Mouse (Mus musculus) cerebellum, postnatal 25 days (tissue): ENCODE data around the gene Galk1.

Experiments
- DNase-seq, 2 experiments: peaks; one replicate each; pipeline ENCODE4 v3.0.0; 2021; ENCODE audit warnings: mixed read lengths in 2 of 2

Galk1 gene

DNA sequence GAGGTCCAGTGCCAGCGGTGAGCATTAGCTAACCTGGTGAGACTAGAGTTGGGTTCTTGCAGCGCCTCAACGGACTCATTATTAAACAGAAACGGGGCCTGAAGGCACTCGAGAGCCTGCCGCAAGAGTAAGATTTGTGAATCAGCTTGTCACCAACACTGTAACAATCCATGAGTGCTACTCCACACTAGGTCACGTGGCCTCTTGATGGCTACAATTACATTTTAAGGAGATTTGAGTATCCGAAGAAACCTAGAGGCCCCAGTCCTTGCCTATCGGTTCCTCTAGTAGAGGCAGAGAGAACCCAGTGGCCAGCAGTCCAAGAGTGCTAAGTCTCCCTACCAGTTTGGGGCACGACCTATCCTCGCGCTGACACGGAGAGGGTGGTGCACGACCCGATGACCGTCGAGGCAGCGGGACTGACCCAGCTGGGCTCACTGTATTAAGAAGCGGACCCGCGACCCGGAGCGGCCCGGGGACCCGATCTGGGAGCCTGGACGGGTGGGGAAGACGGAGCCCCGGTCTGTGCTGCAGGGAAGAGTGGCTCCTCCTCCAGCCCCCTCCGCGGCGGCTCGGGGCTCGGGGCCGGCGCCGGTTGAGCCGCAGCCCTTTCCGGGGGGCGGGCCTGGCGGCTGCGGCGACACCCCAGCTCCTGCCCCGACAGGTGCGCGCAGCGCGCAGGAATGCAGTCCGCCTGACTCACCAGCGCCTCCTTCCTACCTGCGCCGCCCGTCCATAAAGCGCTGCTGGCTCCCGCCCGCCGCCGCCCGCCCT lies 38.0 kb downstream of the Galk1 start, which contains the start of gene Itgb4:
Itgb4 (plus strand) TSS at position 401 of the 774 bp plus-strand sequence.
- DNase-seq, result peak in 1 of 2 experiments; percentile 60

DNA sequence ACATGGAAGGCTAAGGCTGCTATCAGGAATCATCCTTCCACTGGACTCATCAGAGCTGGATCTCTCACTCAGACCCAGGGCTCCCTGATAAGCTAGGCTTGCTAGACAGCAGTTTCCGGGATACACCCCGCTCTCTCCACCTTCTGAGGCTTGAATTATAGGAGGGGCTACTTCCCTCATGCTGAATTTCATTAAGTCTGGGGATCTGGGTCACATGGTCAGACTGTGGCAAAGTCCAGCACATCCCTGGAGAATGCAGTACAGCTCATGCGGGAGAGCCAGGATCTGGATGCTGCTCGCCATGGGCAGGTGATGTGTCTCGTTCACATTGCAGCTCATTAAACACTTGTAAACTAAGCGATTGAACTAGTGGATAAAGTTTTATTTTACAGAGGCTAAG lies 41.5 kb downstream of the Galk1 start:
- no peak for DNase-seq

DNA sequence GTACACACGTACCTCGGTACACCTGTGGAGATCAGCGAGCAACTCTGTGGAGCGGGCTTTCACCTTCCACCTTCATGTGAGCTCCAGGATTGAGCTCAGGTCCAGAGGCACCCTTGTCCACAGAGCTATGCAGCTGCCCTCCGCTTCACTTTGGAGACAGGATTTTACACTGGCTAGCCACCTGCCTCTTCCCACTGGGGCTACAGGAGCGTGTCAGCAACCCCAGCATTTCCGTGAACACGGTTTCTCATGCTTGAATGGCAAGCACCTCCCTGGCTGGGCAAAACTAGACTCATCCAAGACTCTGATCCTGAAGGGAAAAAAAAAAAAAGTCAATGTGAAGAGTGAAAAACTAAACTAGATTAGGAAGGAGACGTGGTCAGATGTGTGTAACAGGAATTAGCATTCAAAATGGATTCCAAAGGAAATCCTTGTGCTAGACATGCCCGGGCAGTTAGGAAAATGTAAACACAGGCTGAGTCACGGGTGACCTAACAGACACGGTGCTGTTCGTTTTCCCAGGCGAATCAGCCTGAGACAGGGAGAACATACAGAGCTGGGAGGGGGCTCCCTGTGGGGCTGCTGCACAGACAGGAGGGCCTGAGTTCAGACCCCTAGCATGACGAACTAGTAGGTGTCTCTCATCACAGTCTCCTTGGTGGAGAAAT lies 42.4 kb downstream of the Galk1 start:
- DNase-seq, result no peak

DNA sequence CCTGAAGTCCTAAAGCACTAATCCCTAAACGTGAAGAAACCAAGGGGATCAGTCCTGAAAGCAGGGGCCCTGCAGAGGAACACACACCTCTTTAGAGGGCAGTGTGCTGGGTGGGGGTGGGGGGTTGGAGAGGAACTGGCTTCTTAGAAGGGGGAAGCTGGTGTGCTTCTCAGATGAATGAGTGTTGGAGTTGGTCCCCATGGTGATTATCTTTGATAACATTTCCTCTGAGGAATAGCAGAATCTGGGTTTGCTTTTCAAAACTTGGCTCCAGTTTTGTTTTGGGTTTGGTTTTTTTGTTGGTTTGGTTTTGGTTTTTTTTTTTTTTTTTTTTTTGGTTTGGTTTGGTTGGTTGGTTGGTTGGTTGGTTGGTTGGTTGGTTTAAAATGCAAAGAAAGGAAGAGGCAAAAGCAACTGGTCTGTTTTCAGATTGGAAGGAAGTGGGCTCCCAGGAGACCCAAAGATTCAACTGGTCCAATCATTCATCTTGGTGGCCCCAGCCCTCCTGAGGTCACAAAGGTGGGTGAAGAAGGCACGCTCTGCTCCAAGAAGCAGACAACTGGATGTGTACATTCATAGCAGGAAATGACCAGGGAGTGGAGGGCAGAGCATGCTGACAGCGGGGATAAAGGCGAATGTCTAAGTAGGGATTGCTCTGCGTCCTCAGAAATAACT lies 43.7 kb downstream of the Galk1 start:
- DNase-seq, result no peak

DNA sequence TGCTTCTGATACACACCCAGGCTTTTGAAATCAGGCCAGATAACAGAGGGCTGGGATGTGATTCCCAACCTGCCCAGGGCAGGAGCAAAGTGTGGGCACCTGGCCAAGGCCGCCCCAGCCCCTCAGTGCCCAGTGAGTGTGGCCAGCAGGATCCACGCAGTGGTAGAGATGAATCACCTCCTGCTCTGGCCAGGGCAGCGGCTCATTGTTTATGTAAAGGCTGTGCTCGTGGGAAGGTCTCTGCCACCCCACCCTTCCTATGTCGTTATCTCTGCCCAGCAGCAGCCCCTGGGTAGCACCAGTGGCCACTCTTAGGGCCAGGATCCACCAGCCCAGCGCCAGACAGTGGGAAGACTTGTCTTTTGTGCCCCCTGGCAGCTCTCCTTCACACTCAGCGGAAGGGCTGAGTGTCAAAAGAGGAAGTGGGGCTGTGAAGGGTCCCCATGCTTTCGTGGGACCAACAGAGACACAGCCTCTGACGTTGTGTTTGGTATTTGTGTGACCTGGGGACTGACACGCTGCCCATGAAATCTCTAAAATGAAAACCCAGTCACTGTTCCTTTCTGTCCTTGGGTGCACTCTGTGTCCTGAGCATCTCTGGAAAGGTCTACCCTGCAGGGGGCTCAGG lies 47.4 kb downstream of the Galk1 start:
- peak in 1 of 2 experiments; percentile 43 for DNase-seq

DNA sequence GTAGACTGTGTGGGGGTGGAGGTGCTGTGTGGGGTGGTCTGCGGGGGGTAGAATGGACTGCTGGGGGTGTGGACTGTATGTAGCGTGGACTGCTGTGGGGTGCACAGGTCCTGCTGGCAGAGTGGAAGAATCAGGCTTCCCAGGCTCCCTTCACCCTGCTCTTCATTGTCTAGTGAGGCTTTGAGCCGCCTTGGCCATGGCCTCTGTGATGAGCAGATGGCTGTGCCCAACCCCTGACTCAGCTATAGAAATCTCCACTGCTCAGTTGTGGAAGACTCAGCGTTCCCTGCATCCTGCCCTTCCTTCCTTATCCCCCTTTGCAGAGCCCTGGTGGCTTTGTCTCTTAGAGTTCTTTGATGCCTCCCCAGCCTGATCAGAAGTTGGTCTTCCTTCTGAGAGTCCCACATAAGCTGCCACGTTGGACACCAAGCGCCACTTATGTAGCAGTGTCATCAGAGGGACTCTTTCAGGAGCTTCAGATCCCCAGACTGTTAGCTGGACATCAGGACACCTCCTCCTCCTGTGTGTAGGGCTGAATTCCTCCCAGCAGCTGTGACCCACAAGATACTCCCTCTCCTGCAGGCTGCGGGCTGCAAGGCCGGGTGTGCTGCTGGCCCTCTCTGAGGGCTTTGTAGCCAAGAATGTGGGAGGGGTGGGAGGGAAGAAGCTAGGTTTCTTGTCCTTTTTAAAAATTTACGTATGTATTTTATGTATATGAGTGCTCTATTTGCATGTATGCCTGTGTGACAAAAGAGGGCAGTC lies 49.7 kb downstream of the Galk1 start:
- no peak for DNase-seq

DNA sequence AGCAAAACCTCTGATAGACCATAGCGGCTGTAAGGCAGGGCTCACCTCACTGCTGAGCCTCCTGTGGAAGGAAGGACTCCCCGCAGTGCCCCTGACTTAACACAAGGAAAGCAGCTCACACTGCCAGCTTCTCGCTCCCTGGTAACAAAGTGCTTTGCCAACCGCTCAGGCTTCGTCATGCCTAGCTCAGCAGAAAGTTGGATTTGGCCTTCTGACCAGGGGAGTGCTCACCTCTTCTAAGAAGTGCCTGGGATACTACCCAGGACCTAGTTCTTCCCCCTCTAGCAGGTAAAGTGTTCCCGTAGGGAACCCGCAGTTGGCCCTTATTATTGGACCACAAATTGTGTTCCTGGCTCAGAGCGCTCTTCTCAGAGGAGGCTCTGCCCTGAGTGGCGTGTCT lies 53.5 kb downstream of the Galk1 start:
- peak in 1 of 2 experiments; percentile 43 for DNase-seq
